Mouse (Mus musculus) layer of hippocampus, postnatal 14 days (tissue): Measurements from ENCODE around the gene Pomc. TPM values are rescaled to one million over a fixed set of nuclear protein-coding genes. Genes with fewer than 3 reads are reported as not detected.
"Not testable (repeated sequence)": the region's sequence is repeated elsewhere in the genome, so short reads cannot be mapped to it uniquely, and the experiment has no call there.

Experiments used
- DNase-seq, 2 experiments: peaks; one replicate each; pipeline ENCODE4 v3.0.0; 2021 to 2022; ENCODE audit warnings: low spot score in 2 of 2, mixed read lengths in 1 of 2
- total RNA-seq, 2 experiments: library from RNA; stranded (reverse); gene quantifications; 2 replicates each; pipeline ENCODE4 v1.2.3; 2021

The Pomc gene
- total RNA-seq, 2 experiments from 2014 or later: 2.1 to 2.6 TPM

DNA sequence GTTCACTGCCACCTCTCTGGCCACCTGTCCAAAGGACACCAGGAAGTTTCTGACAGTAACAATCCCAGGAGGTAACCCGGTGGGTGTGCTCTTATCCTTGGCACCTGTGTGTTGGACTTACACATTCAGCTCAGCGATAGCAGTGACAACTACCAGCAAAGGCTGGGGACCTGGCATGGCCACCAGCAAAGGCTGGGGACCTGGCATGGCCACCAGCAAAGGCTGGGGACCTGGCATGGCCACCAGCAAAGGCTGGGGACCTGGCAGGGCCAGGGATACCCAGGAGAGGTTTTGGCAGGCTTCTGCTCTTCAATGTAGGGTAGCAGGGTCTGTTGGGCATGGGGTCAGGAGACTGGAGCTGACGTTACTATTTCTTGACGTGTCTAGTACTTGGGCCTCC is 12.4 kb downstream of the Pomc start:
- no peak for DNase-seq

DNA sequence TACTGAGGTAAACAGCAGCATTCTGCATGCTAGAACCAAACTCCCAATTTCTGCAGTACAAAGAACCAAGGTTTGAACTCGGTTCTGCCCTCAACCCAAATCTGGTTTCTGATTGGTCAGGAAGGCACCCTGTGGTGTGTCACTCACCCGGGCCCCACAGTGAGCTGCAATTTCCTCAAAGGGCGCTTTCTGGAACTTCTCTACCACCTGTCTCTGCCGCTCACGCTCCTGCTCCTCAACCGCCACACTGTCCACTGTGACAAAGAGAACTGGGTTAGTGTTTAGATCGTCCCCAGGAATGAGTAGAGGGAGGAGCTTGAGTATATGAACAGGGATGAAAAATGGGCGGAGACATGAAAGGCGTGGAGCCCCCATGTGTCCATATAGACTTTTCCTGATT is 13.6 kb downstream of the Pomc start:
- DNase-seq: no peak

DNA sequence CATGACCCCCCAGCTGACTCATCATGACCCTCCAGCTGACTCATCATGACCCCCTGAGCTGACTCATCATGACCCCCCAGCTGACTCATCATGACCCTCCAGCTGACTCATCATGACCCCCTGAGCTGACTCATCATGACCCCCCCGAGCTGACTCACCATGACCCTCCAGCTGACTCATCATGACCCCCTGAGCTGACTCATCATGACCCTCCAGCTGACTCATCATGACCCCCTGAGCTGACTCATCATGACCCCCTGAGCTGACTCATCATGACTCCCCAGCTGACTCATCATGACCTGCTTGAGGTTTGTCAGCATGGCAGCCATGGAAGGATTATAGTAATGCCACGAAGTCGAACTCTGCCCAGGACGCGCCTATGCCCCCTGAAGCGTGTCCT is 18.4 kb downstream of the Pomc start:
- not testable (repeated sequence) for DNase-seq

DNA sequence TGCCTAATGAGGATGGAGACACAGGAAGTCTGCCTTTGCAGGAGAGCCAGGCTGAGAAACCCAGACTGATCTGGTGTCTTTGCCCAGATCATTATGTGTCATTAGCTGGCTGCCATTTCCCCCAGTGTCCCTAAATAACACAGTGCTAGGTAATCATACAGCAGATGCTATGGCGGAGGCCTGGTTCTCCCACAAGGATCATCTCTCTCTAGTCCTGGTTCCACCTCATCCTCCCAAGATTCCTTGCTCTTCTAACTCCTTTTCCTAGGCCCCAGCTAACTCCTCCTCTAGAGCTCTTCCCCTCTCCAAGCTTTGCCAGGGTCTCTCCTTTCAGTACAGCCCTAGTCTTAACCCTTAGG is 26.2 kb downstream of the Pomc start:
- no peak for DNase-seq

DNA sequence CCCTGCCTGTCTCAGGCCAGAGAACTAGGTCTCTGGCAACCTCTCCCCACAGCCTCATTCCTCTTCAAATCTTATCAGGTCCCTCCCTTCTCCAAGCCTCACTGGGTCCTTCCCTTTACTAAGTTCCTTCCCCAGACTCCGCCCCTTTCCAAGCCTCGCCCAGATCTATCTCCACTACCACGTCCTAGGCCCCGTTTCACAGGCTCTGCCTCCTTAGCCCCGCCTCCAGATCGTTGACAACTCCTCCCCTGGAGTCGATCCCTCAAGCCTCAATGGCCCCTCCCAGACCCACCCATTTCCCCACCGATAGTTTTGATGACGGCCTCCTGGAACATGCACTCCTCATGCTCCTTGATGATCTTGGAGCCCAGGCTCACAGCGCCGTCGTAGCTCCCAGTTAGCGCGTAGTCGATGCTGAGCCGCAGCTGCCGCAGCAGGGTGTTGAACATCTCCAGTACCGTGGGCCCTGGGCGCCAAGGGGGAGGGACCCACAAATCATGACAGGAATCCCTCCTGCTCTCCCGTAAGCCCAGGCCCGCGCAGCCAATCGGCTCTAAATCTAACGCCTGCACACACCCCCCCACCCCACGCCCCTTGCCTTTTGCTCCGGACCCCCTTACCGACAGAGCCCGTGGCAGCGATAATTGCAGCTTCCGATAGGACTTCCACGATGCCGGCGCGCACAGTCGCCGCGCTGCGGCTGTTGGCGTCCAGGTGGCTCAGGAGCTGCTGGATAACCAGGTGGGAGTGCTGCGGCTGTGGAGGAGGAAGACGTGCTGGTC is 26.8 kb downstream of the Pomc start:
- peak; percentile 63 to 84 for DNase-seq

DNA sequence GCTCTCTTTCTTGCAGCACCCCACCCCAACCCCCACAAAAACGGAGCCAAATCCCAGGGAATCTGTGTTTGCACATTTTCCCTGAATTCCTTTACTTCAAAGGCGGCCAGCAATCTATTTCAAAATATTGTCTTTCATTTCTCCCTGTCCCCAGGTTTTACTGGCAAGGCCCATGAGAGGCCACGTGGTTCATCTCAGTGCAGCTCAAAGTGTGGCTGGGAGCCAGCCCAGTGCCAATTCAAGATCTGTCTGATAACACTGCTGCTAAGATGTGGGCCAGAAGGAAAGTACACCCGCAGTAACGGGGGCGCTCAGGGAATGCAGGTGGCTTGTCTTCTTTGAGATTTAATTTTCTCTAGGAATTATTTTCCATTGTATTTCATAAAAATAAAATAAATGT is 27.5 kb downstream of the Pomc start:
- DNase-seq: peak in 1 of 2 experiments; percentile 36

DNA sequence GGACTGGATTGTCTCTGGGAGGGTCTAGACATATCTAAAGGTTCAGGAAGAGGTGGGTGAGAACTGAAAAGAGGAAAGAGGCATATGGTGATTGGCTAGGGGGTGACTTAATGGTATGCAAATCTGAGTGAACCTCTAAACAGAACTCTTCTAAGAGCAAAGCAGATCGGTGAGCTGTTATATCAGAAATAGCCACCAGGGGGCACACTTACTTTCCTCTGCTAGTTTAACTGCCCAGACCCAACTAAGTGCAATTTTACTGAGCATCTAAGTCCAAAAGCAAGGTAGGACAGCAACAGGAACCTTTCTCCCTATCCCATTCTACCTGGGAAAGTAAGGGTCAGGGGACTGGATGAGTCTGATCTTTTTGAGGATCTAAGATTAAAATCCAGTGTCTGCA is 29.0 kb downstream of the Pomc start:
- DNase-seq: peak; percentile 80 to 87

DNA sequence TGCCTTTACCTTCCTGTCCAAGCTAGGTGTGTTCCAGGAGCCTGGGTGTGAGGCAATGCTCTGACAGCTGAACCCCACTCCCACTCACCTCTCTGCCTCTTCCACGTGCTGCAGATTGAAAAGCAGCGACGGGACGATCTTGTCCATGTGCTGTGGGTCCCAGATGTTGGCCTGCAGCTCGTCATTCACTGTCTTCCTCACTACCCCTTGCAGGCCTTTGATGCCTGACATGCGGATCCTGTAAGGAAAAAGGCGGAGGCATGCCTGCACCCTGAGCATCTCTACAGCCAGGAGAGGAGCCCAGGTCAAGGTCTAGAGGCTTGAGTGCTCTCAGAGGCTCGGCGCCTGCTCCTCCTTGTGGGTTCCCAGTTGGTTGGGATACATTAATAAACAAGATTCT is 29.7 kb downstream of the Pomc start:
- no peak for DNase-seq

DNA sequence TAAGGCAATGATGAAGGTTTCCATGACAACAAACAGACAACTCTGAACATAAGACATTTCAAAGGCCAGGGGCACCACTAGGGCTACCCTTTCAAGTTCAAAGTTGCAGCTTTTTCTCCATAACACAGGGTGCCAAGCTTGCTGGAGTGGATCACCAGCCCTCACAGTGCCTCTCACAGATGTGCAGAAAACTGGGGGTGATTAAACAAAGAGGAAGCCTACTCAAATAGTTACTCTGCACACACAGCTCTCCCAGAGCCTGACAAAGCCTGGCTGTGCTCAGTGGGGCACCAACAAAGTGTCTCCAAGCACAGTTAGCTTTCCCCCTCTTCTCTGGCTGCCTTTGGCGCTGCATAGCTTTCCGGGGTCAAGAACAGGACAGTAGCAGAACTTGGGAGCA is 35.2 kb downstream of the Pomc start:
- no peak for DNase-seq

DNA sequence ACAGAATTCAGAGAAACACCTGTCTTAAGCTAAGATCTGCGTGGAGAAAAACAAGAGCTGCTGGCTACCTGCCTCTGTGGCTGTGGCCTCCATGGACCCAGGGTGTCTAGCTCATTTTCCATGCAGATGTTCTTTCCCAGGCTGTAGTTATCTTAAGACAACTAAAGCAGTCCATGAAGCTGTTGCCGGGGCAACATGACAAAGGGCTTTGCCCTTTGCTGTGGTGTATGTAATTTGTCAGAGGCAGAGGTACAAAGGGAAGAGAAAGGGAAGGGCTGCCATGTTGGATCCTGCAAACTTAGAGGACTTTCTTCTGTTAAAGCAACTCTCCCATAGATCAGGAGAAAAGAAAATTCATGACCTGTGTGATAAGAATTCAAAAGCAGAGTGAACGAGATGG is 36.3 kb downstream of the Pomc start:
- no peak for DNase-seq

DNA sequence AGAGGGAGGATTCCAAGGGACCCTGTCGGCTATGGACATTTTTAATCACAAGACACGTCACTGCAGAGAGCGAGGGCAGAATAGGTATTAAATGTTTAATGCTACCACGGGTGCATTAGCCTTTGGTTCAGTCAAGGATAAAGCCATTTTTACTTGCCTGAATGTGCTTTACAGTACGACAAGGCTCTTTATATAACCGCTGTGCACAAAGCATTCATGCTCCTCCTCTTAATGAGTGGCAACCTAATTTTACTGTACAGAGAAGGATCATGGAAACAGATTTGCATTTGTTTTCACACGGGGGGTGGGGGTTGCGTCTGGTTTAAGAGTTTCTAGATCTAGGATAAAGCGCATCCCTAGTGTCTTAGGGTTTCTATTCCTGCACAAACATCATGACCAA is 42.0 kb downstream of the Pomc start:
- DNase-seq: no peak

DNA sequence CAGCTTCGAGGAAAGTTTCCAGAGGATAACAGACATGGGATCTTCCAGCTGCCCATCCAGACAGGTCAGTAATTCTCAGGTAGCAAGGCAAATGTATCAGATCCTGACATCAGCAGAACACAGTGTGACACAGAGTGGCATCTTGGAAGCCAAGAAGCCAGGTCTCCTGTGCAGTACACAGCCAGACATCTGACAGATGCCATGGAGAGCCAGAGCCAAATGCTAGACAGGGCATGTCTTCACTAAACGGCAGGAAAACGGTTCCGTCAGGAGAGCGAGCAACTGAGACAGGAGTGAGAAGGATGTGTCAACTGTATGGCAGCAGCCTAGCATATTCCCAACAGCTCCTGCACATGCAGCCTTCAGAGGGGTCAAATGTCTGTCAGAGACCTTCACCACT is 45.7 kb downstream of the Pomc start:
- no peak for DNase-seq

DNA sequence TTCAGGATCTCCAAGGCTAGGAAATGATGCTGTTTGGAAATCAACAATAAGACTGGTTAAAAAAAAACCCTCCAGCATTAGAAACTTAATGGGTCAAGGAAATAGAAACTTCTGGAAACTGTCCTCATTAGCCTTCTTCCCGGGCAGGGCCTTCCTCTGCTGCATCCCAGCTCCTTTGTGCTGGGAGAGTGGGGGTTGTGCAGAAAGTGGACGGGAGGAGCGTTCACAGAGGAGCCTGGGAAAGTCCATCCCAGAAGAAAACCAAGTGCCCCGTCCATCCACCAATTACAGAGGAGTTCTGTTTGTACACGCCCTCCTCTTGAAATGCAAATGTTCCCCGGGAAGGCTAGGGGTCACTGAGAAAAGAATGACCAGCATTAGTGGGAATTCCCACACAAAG is 49.9 kb downstream of the Pomc start:
- peak in 1 of 2 experiments; percentile 50 for DNase-seq

DNA sequence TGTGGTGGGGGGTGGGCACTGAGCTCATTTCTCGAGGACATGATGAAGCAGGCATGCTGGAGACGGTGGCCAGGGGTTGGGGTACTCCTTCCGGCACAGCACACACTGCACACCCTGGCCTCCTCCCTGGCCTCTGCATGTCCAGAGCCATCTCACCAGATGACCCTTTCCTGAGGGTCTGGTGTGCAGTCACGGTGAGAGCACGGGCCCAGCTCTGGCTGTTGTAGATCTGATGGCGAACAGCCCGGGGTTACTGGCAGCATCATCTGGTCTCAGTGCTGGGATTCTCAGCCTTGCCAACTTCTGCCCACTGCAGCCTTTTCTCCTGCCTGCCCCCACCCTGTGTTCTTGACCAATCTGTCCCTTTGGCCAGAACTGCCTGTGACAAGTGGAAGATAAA is 51.3 kb downstream of the Pomc start:
- peak in 1 of 2 experiments; percentile 71 for DNase-seq

DNA sequence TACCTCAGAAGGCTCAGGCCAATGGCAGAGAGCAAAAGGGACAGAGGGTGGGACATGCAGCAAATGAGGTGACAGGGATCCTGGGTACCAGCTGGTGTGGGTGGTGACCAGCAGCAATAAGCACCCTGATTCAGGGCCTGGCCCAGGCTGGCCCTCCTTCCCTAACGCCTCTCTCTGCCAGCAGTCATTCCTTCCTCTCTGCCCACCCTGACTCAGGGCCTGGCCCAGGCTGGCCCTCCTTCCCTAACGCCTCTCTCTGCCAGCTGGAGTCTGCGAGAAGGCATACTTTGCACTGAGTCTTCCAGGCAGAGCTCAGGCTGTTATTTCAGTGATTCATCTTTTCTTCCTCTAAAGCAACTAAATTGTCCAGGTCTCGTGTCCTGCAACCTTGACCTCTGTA is 52.4 kb downstream of the Pomc start:
- DNase-seq: peak in 1 of 2 experiments; percentile 49

DNA sequence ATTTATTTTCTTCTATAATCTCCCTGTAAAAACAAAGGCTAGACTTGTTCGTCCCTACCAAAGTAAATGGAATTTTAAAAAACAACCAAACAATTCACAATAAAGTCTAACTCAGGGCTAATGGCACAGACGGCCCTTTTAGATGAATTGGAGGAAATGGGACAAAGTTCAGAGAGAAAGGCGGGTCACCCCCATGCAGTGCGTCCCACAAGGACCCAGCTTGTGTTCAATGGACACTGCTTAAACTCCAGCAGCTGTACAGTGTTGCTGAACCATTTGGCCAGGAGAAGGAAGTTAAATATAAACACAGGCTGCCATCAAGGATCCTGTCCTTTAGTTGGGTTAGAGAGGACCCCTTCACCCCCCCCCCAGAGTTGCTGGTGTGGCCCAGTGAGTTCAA is 53.0 kb downstream of the Pomc start:
- DNase-seq: no peak

DNA sequence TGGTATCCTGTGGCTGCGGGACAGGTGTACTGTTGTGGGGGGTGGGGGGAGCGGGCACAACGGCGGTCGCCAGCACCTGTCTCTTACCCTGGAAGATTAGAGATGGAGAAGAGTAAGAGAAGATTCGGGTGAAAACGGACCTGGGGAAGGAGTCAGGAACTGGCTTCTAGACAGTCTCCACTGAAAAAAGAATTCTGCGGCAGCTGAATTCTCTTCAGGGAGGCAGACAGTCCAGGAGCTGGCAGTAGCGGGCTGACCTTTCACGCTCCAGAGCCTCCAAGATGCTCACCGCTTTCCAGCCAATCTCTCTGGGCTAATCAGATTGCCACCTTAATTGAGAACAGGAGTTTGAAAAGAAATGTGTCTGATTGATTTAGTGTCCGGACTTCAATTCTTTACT is 54.0 kb downstream of the Pomc start:
- DNase-seq: no peak

Other genes with a start within 250 kb of the Pomc start
- 100 to 1,000 TPM; 272 to 273 TPM for gene Dnmt3a, start 148.9 kb upstream of the Pomc start, total RNA-seq
- 100 to 1,000 TPM; 108 to 115 TPM for gene Efr3b, start 84.0 kb downstream of the Pomc start, total RNA-seq
- gene Dnajc27, start 127.6 kb downstream of the Pomc start, total RNA-seq: 10 to 100 TPM; 68.7 to 77.1 TPM
- 10 to 100 TPM; 44.8 to 49.4 TPM for gene Adcy3, start 178.2 kb downstream of the Pomc start, total RNA-seq